Mouse (Mus musculus): Measurements from ENCODE around the gene Akt1s1. TPM values are rescaled to one million over a fixed set of nuclear protein-coding genes. Genes with fewer than 3 reads are reported as not detected.

The Akt1s1 gene
- polyA plus RNA-seq, 1 experiment from 2014 or later: 89.4 TPM

- Histone ChIP-seq H3K36me3 (ENCODE audit: insufficient read depth, low read length) (no peaks in the 10 kb centered on the region), H3K9ac (replicated peaks; ENCODE audit: low read depth) (no peak overlapping the region), H3K4me1 (ENCODE audit: insufficient read depth, low read depth, low read length) (peaks cover 25% of the 10 kb centered on the region), H3K4me3 (ENCODE audit: low read depth, low read length) (no peak overlapping the region), H3K27ac (ENCODE audit: low read length) (no peak overlapping the region), H3K9me3 (ENCODE audit: low read length) (no peaks in the 10 kb centered on the region), H3K27me3 (replicated peaks; ENCODE audit: insufficient read depth, low read length) (no peaks in the 10 kb centered on the region), H3K4me2 (replicated peaks; ENCODE audit: low read depth, low read length) (no peak overlapping the region)
- DNase-seq (ENCODE audit: low spot score) (no peak), ATAC-seq (no peak)
- 86% methylated on average over 2 of the region's 2 CpGs for WGBS
- TF ChIP-seq CTCF (IDR thresholded peaks at IDR 0.05): no peak
- no peak for TF ChIP-seq EP300 (IDR thresholded peaks at IDR 0.05)
Measured at GRCm38 (mm10) chr7:44853065-44853464, 4.3 kb downstream of the Akt1s1 start.

GRCm38 (mm10) chr7:44853596-44854355 lies 5.0 kb downstream of the Akt1s1 start:
- 23% methylated on average over 26 of the region's 26 CpGs for WGBS
- Histone ChIP-seq H3K4me2 (replicated peaks; ENCODE audit: low read depth, low read length) (peak overlapping the region; percentile 96), H3K4me1 (ENCODE audit: insufficient read depth, low read depth, low read length) (peaks cover 22% of the 10 kb centered on the region), H3K4me3 (ENCODE audit: low read depth, low read length) (peak overlapping the region; percentile 55), H3K36me3 (ENCODE audit: insufficient read depth, low read length) (no peaks in the 10 kb centered on the region), H3K27ac (ENCODE audit: low read length) (peak overlapping the region; percentile 98), H3K27me3 (replicated peaks; ENCODE audit: insufficient read depth, low read length) (no peaks in the 10 kb centered on the region), H3K9me3 (ENCODE audit: low read length) (no peaks in the 10 kb centered on the region), H3K9ac (replicated peaks; ENCODE audit: low read depth) (peak overlapping the region; percentile 70)
- no peak for ATAC-seq
- DNase-seq (ENCODE audit: low spot score): peak; percentile 34
- TF ChIP-seq EP300 (IDR thresholded peaks at IDR 0.05): no peak
- TF ChIP-seq CTCF (IDR thresholded peaks at IDR 0.05): no peak

DNA sequence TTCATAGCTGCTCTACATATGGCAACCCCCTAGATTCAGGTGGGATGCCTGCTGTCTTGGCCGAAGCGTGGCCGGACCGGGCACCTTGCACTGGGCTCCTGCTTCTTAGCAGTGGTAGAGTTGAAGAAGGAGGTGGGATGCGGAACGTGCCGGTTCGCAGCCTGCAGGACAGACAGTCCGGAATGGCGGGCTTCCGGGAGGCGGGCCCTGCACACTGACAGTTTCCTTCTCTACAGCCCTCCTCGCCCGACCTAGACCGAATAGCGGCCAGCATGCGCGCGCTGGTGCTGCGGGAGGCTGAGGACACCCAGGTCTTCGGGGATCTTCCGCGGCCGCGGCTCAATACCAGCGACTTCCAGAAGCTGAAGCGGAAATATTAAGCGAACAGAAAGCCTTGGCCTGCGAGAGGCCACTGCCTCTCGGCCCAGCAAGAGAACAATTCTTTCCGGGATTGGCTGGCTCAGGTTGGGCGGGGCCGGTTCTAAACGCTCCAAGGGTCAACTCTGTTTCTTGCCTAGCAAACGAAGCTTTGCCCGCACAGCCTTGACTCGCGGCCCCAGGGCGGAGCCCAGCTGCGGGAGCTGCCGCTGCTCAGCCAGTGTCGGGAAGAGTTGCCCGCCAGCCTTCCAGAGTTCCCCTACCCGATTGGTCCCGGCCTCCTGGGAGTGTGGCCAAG lies 5.7 kb downstream of the Akt1s1 start:
- DNase-seq (ENCODE audit: low spot score) (peak; percentile 94), ATAC-seq (peak; percentile 71)
- Histone ChIP-seq H3K4me2 (replicated peaks; ENCODE audit: low read depth, low read length) (peak overlapping the region; percentile 96), H3K27me3 (replicated peaks; ENCODE audit: insufficient read depth, low read length) (no peaks in the 10 kb centered on the region), H3K4me3 (ENCODE audit: low read depth, low read length) (peak overlapping the region; percentile 55), H3K36me3 (ENCODE audit: insufficient read depth, low read length) (no peaks in the 10 kb centered on the region), H3K27ac (ENCODE audit: low read length) (peak overlapping the region; percentile 98), H3K9ac (replicated peaks; ENCODE audit: low read depth) (peak overlapping the region; percentile 70), H3K4me1 (ENCODE audit: insufficient read depth, low read depth, low read length) (peaks cover 22% of the 10 kb centered on the region), H3K9me3 (ENCODE audit: low read length) (no peaks in the 10 kb centered on the region)
- TF ChIP-seq CTCF (IDR thresholded peaks at IDR 0.05) (no peak), EP300 (IDR thresholded peaks at IDR 0.05) (no peak; the same call in 1 of the 2 replicates)
- WGBS: under 1% methylated on average over 45 of the region's 45 CpGs

DNA sequence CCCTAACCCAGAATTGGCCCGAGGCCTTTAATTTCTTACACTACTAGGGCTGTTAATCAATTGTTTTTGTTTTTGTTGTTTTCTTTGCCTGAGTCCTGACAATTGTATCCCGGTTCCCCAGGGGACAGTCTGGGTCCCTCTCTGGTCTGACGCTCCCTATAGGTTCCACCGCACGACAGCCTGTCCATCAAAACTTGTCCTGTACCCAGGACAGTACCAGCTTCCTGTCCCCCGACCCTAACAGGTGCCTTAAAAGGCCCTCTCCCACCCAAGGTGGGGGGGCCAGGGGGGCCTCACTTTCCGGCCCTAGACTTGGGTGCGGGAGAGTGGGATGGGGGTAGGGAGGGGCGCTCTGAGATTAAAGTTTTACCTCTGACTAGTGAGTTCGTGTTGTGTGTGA lies 6.2 kb downstream of the Akt1s1 start:
- Histone ChIP-seq H3K27ac (ENCODE audit: low read length) (peak overlapping the region; percentile 98), H3K9ac (replicated peaks; ENCODE audit: low read depth) (peak overlapping the region; percentile 70), H3K4me2 (replicated peaks; ENCODE audit: low read depth, low read length) (peak overlapping the region; percentile 96), H3K4me1 (ENCODE audit: insufficient read depth, low read depth, low read length) (peaks cover 22% of the 10 kb centered on the region), H3K9me3 (ENCODE audit: low read length) (no peaks in the 10 kb centered on the region), H3K27me3 (replicated peaks; ENCODE audit: insufficient read depth, low read length) (no peaks in the 10 kb centered on the region), H3K36me3 (ENCODE audit: insufficient read depth, low read length) (no peaks in the 10 kb centered on the region), H3K4me3 (ENCODE audit: low read depth, low read length) (peak overlapping the region; percentile 55)
- WGBS: 42% methylated on average over 10 of the region's 10 CpGs
- ATAC-seq (no peak), DNase-seq (ENCODE audit: low spot score) (no peak)
- TF ChIP-seq EP300 (IDR thresholded peaks at IDR 0.05): no peak
- TF ChIP-seq CTCF (IDR thresholded peaks at IDR 0.05): no peak

DNA sequence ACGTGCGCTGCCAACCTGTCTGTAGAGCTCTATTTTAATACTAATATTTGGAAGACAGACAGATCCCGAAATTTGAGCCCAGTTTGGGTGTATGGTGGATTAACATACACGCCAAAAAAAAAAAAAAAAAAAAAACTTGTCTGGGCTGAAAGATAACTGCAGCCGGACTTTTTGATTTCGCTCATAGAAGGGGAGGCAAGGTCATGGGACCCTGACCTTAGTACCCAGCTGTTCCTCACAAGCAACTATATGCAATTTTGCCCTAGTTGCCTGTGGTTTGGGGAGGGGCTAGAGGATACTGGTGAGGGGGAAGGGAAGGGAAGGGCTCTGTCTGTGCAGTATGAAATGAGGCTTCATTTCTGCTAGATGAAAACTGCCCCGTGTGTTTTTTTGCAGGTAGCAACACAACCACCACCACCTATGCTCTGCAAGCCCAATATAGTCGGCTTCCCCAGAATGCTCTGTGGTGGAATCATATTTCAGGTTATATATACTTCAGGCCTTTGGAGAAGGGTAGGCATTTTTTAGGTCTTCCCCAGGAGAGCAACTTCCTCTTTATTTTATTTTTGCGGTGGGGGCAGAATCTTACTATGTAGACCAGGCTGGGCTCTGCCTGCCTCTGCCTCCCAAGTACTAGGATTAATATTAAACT lies 7.6 kb downstream of the Akt1s1 start:
- WGBS: 53% methylated on average over 9 of the region's 9 CpGs
- H3K4me3 ChIP-seq (ENCODE audit: low read depth, low read length): peak overlapping the region; percentile 69
- H3K4me1 ChIP-seq (ENCODE audit: insufficient read depth, low read depth, low read length): peaks cover 18% of the 10 kb centered on the region
- H3K27me3 ChIP-seq (replicated peaks; ENCODE audit: insufficient read depth, low read length): no peaks in the 10 kb centered on the region
- no peak for TF ChIP-seq CTCF (IDR thresholded peaks at IDR 0.05)
- TF ChIP-seq EP300 (IDR thresholded peaks at IDR 0.05): no peak
- no peak for ATAC-seq
- DNase-seq (ENCODE audit: low spot score): no peak
- peak overlapping the region; percentile 96 for H3K4me2 ChIP-seq (replicated peaks; ENCODE audit: low read depth, low read length)
- H3K27ac ChIP-seq (ENCODE audit: low read length): peak overlapping the region; percentile 93
- no peak overlapping the region for H3K9ac ChIP-seq (replicated peaks; ENCODE audit: low read depth)
- no peaks in the 10 kb centered on the region for H3K36me3 ChIP-seq (ENCODE audit: insufficient read depth, low read length)
- no peaks in the 10 kb centered on the region for H3K9me3 ChIP-seq (ENCODE audit: low read length)

GRCm38 (mm10) chr7:44857042-44857552 lies 8.3 kb downstream of the Akt1s1 start, which contains the start of gene Pnkp:
Gene Pnkp, plus strand, starts transcription at chr7:44857139.
- Histone ChIP-seq H3K36me3 (ENCODE audit: insufficient read depth, low read length) (0 out of 2 replicates have a peak, but pooled peaks cover 2% of the 10 kb centered on the region), H3K4me1 (ENCODE audit: insufficient read depth, low read depth, low read length) (peaks cover 18% of the 10 kb centered on the region), H3K4me3 (ENCODE audit: low read depth, low read length) (peak within 1 kb of the TSS; percentile 69), H3K27ac (ENCODE audit: low read length) (peak within 1 kb of the TSS; percentile 93), H3K9me3 (ENCODE audit: low read length) (no peaks in the 10 kb centered on the region), H3K27me3 (replicated peaks; ENCODE audit: insufficient read depth, low read length) (no peaks in the 10 kb centered on the region), H3K4me2 (replicated peaks; ENCODE audit: low read depth, low read length) (peak within 1 kb of the TSS; percentile 96), H3K9ac (replicated peaks; ENCODE audit: low read depth) (peak within 1 kb of the TSS; percentile 74)
- under 1% methylated on average over 32 of the region's 32 CpGs for WGBS
- ATAC-seq: peak; percentile 41
- peak; percentile 95 for DNase-seq (ENCODE audit: low spot score)
- TF ChIP-seq EP300 (IDR thresholded peaks at IDR 0.05): peak; percentile 24; the same call in 1 of the 2 replicates
- 0 out of 2 replicates have a peak, but pooled peaks have one; percentile 8 for TF ChIP-seq CTCF (IDR thresholded peaks at IDR 0.05)

All from lung, postnatal 0 days (tissue).